Mouse (Mus musculus): ENCODE data around the gene Ipo7.

Ipo7 gene

DNA sequence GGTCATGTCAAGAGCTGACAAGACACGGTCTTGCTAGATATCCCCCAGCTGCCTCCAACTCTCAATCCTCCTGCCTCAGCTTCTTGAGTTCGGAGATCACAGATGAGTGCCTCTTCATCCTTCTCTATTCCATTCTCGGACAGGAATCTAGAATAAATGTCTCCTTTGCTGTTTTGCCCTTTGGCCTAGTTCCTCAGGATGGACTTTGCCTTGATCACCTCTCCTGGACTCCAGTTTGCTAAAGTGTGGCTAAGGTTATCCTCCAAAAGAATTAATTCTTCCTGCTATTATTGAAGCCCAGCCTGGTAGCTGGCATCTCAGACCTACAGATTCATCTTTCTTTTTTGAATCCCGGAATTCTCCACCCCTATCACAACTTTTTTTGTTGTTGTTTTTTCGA is 87.0 kb downstream of the Ipo7 start:
- DNase-seq (ENCODE audit: inconsistent ontology term): no peak

Measured in Muller cell, postnatal 12 days (primary cell).